Mouse (Mus musculus) spleen, postnatal 14 days (tissue): ENCODE measurements around the gene Tcf20.

Source experiments
- DNase-seq, 2 experiments: peaks; one replicate each; pipeline ENCODE4 v3.0.0; 2021 to 2022; ENCODE audit warnings: low spot score in 2 of 2

Gene Tcf20

DNA sequence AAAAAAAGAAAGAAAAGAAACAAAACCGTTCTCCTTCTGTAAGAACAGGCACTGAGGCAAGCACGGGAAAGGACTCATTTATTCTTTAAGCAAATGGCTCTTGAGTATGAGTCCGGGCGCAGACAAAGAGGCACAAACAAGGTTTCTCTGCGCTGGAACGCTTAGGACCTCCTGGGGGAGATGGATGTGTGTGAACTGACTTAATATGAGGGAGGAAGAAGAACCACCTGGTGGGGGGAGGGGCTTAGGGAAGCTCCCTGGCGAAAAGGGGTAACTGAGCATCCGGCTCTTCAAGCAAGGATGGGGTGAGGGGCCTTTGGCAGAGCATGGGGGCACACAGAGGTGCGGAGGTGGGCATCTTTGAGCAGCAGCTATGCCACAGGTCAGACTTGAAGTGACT, 5.2 kb upstream of the Tcf20 start:
- no peak for DNase-seq

DNA sequence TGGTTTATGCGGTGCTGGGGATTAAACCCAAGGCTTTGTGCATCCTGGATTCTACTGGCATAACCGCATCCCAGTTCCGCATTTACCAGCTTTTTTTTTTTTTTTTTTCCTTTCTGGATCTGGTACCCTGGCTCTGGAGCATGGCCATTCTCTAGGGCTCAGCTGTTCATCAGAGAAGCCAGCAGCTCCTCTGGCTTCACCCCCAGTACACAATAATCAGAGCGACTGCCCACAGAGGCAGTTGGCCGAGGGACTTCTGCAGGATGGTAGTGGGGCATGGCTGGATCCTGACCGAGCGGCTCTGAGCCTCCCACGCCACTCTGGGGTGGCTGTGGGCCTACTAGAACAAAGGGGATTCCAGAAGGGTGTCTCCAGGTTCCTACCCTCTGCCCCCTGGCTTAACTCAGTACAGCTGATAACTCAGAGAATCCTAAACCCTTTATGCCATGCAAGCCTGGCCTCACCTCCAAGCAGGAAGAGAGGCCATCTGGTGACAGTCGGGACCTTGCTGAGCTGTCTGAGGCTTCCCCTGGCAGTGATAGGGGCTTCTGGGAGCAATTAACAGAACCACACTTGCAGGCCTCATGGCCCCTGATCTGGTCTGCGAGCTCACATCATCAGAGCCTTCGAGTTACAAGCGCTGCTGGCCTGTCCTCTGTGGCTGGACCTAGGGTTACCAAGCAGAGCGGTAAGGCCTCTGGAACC, 4.6 kb upstream of the Tcf20 start:
- DNase-seq, result no peak

DNA sequence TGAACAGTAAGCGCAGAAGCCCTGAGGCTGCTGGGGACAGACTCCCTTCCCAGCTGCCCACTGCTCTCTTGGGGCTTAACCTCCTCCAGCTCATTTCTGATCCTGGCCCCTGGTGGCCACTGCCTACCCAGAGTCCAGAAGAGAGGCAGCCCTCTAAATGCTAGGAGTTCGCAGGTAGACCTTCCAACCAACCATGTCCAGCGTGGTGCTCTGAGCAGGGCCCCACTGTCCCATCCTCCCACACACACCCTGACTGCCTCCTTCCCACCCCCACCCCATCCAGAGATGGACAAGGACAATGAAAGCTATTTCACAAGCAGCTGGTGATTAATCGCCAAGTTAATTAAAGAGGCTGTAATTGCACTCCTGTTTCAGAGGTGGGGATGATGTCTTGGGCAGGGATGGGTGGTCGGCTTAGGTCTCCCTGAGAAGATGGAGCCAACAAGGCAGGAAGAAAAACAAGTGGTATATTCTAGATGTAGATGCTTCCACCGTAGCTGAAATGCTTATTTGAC, 1.6 kb upstream of the Tcf20 start:
- no peak for DNase-seq

DNA sequence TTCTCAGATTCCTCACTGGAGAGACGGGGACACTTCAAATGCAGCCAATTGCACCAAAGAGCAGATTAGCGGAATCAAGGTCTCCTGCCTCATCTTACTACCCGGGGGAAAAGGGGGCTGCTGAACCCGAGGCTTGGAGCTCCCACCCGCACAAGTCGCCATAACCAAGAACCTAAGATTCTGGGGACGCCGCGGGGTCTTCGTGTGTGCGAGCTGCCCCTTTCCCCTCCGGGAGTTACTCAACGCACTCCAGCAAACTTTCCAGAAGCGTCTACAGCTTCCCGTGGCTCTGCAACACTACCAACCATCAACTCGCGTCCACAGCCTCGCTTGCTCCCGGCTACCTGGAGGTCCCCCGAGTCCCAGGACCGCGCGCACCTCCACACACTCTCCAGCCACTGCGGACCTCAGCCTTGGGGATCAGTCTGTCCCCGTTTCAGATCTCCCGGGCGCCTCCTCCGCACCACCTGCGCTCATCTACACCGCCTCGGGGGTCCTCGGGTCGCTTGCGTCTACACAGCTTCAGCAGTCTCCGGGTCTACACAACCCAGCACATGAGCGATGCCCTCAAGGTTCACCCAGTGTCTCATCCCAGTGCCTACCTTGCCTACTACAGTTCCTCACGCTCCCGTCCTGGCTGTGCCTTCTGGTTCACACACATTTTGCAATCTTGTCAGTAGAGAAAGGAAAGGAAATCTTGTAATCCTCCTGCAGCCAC, 499 bp downstream of the Tcf20 start:
- no peak for DNase-seq

DNA sequence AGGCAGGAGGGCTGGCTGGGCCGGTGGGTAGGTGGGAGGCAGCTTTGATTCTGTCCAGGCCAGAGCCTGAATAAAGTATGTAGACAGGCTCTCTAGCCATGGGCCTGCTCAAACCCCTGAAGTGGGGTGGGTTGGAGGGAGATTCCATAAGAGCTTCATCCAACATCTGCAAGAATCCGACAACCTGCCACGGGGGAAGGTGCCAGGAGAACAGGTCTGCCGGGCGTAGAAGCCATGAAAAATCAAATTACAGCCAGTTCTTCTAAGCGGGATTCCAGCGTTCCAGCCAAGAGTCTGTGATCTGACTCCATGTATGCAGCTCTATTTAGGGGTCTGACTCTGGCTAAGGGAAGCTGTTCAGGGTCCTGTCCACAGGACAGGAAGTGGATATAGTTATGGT, 3.1 kb downstream of the Tcf20 start:
- no peak for DNase-seq

DNA sequence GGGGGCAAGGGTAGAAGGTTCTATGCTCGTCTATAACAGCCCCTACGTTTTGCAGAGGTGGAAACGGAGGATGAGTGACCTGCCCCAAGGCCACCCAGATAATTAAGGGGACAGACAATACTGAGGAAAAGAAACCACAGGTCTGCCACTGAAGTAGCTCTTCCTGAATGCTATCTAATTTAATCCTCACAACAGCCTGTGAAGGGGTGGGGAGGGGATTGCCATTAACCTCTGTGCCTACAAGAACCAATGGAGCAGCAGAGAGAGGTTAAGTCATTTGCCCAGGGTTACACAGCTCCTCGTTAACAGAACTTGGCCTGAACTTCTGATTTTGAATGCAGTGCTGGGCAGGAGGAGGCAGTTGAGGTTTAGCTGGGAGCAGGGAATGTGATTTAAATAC, 3.6 kb downstream of the Tcf20 start:
- DNase-seq, result no peak

DNA sequence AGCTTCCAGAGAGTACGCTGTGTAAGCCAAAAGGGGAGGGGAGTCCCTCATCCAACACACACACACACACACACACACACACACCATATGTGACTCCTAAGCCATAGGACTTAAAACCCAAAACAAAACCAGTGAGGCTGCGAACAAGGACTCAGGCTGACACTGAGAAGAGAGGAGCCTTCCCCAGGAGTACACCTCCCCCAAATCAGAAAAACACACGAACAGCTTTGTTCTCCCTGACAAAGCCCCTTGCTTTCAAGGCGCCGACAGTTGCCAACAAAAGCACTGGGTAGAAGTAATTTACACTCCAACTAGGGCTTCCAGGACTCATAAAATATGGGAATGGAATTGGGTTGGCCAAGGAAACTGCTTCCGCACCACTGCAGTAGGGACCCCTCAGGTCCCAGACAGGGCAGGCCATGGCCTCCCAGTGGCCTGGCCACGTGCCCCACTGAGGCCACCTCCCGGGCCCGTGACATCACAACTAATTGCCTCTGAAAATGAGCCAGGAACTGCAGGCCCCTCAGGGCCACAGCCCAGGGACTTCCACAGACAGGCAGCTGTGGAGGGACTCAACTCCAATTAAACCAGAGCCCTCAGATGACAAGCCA, 4.2 kb downstream of the Tcf20 start:
- DNase-seq, result no peak

DNA sequence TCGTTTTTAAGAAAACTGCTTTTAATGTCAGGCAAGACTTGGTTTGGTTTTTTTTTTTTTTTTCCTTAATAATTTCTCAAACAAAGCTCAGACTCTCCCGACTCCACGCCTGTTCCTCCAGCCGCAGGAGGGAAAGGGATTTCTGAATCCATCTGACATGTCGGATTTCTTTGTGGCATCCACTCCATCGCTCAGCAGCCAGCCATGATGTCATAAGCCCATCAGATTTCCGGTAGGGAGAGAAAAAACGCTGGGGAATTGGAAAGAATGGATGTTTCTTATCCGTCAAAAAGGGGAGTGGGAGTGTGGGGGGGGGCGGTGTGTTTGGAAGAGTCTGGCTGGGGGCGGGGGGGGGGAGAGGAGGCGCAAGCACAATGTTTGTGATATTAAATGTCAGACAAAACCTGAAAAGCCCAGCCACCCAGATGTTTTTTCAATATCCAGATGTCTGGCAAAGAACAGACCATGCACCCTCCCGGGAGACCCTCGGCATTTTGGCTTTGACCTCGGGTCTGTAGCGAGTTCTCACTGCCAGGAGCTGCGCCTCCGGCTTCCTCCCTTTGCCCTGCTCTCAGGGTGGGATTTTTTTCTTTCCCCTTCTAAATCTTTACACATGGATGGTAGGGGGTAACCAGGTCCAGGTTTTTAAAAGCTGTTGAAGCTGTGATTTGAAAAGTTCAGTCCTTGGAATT, 4.8 kb downstream of the Tcf20 start:
- no peak for DNase-seq

DNA sequence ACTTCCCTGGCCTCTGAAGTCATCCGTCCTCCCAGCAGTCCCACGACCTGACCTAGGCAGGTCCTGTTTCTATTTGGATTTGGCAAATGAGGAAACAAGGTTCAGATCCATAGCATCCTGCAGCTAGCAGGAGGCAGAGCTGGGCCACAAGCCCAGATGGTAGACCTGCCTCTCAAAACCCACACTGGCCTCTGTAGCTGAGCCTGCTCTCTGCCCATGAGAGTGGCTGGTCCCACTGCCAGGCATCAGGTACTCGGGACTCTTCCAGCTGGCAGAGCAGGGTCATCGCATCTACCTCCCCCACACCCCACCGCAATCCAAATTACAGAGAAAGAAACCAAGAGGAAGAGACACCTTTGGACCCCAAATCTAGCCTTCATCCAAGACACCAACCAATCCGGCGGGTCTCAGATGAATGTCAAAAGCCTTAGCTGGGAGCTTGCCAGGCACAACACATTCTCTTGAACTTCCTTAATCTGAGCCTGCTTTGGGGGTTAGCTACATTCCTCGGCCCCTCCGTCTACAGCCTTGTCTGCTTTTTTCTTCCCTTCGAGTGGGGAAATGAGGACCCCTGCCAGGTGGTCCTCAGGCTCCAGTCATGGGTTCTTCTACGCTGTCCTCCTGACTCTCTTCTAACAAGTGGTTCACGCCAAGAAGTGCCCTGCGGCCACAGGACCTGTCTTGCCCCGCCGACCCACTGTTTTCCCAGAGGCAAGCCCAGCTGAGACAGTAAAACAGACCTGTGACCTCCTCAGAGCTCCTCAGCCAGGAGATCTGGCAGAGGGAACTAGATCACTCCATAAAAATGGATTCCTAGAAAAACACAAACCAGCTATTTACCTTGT, 5.8 kb downstream of the Tcf20 start:
- no peak for DNase-seq

DNA sequence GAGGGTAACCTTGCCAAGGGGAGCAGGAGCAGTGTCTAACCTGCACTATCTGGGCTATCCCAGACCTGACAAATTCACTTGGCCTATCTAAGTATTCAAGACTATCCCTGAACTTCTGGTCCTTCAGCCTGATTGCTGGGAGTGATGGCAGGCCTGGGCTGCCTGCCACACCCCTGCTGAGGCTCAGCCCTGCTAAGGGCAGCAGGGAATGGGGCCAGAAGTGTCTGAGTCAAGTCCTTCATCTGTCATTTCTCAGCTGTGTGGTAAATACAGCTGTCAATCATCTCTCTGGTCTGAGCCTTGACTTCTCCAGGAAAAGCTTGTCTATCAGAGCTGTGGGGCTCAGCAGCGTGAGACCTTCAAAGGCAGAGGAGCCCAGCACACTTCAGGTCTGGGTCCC, 8.1 kb downstream of the Tcf20 start:
- DNase-seq, result no peak

DNA sequence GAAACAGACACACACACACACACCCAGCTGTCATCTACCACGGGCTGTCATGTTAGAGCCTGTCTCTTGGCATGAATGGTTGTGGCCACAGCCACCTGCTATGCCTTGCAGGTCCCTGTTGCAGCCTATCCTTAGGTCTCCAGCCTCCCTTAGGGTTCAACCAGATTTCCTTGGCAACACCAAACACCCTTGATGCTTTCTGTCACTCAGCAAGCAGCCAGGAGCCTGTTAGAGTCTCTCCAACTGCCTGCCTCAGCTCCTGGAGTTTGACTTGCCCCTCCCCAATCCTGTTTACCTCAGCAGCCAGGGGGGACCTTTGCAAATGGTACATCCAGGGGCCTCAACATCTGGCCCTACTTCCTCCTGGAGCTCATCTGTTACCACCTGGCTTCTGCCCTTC, 13.2 kb downstream of the Tcf20 start:
- no peak for DNase-seq

DNA sequence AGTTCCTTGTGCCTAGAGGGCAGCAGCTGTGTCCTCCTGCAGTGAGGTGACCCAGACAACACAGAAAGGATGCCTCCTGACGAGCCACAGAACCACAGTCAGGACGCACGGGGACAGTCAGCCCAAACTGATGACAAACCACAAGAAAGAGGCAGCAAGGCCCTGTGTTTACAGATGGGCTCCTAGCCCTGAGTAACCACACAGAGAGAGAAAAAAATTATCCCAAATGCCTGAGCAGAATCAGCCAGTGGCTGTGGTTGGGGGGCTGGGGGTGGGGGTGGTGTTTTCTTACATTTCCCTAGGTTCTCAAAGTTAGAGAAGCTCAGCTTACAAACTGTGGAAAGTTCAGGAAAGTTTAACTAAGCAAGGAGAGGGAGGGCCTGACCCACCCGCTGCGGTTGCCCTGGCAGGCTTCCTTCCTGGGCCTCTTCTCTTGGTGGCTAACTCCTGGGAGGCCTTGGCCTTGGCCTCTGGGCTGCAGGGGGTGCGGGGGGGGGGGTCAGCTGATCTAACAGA, 18.4 kb downstream of the Tcf20 start:
- DNase-seq, result no peak

DNA sequence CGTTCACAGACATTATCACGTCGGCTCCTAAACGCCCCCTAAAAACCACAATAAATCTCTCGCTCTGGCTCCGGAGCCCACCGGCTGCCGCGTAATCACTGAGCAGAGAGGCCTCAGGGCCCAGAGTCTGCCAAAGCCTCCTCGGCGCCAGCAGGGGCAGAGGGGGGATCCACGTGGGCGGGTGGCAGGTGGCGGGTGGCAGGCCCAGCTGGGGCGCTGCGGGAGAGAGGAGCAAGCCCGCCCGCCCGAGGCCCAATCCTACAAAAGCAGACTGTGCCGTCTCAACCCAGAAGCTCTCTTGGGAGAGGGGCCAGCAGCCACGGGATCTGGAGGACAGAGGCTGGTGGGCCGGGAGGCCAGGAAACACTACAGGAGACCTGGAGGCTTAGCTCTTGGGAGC, 19.2 kb downstream of the Tcf20 start:
- peak in 1 of 2 experiments; percentile 14 for DNase-seq

DNA sequence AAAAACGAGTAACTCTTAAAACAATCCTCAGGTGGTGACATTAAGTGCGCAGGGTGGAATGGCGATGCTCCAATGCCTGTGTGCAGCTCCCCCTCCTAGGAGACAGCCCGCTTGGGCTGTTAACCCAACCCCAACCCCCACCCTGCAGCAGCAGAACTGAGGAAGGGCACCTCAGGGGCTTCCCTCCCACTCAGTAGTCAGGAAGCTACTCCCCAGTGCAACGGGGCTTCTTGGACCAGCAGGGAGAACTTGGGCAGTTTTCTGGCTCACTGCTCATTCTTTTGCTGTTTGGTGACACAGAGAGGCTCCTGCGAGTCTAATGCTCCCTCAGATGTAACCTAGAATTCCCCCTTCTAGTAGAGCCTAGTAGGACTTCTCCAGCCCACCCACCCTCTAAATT, 19.7 kb downstream of the Tcf20 start:
- no peak for DNase-seq

DNA sequence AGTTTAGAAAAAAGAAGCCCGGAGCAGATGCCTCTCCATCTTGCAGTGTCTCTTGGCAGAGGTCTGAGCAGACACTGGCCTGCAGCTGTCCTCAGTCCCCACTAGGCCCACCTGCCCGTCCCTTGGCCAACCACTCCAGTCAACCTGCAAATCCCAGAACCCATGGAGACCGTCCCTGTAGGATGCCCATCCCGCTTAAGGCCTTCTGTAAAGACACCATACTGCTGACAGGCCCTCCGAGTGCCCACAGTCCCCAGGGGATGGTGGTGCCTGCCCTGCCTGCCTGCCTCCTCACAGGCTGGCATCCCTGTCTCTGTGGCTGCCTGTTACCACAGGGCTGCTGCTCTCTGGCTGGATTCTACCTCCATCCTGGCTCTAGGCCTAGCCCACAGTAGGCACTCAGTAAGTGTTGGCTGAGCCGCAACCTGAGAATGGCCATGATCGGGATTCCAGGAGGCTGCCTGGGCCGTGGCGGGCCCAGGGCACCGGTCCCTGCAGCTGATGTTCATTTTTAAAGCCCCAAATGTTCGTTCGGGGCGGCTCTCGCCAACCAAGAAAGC, 23.3 kb downstream of the Tcf20 start:
- no peak for DNase-seq

DNA sequence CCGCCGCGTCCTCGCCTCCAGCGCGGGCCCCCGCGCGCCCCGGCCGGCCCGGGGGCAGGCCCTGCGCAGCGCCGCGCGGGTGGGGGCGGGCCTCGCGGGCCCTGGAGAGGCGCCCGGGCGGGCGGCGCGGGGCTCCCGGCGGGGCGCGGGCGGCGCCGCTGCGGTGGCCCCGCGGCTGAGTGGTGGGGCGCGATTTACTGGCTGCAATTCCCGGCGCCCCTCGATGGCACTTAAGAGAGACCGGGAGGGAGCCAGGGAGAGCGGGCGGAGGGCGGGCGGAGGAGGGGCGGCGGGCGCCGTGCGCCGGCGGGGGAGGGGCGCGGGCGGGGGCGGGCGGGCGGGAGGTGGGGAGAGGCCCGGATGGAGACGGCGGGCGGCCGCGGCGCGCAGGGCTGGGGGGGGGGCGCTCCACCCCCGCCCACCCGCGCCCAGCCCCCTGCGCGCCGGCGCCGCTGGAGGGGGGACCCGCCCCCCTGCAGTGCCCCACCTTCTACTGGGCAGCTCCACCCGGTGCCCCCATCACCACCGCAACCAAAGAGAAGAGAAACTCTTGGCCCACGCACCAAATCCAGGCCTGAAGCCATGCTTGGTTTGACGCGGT, 24.0 kb downstream of the Tcf20 start:
- no peak for DNase-seq

DNA sequence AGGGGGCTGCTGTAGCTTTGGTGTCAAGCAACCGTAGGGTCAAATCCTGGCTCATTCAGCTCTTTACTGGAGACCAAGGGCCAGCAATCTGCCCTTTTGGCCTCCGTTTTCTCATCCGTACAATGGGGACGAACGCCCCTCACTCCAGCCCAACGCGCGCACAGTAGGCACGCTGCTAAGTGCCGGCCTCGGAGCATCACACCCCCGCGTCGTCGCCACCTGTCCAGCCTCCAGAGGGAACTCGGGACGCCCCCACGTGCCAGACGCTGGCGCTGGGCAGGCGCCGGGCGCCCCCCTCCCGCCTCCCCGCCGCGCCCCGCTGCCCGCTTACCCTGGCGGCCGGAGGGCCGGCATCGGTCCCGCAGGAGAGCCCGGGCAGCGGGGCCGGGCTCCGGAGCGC, 24.6 kb downstream of the Tcf20 start:
- no peak for DNase-seq

DNA sequence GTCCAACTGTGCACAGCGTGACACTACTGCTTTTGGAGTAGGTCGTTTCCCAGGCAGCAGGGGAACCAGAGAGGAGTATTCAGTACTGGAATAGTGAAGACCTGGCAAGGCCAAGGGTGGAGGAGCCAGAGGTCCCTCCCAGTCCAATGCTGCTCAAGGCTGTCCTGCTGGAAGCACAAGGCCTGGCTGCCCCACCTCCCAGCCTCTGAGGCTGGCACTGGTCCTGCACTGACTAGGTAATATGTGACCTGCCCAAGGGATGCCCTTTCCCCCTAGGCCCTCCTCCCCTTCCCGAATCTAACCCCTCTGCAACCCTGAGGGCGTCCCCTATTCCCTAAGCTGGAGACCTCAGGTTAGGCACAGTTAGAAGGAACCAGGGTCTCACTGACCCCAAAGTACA, 25.1 kb downstream of the Tcf20 start:
- DNase-seq, result no peak

DNA sequence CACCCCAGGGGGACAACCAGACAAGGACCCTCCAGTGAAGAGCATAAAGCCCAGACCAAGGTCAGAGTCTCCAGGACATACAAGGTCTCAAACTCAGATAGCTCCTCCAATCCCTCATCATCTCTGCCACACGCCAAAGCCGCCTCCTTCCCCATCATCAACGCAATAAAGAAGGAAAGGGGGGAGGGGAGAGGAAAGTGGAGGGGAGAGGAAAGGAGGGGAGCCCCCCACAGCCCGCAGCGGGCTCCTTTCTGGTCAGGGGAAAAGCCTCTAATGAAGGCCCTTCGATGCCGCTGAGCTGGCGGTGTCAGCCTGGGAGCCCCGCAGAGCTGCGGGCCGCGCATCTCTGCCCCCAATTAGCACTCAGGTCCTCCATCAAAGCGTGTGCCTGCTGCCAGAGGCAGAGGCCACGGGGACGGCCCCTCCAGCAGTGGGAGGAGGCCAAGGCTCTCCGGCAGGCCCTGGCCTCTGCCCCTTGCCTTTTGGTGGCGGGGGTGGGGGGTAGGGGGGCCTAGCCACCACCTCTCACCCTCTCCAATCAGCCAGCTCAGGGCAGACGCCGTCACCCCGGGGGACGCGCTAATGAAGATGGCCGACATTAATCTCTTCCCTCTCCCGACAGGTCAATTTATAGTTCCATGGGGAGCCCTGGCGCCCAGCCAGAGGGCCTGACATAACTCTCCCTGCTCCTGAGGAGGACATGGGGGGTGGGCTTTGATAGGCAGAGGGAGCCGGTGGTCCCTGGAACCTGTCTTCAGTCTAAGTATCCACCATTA, 26.7 kb downstream of the Tcf20 start:
- DNase-seq, result no peak

DNA sequence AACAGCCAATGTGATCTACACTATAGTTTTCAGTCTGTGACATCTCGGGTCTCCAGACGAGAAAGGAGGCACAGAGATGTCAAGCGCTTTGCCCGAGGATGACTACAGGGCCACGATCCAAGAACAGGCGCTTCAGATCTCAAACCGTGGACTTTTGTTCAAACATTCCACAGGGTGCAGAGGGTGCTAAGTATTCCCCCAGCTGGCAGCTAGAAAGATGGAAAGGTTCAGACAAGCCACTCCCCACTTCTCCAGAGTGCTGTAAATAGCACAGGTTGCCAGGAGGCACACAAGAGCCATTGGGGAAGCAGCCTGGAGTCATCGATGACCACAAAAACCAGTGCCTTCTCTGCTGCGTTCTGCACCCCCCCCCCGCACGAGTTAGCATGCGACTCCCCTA, 28.5 kb downstream of the Tcf20 start:
- no peak for DNase-seq
